Mouse (Mus musculus) stomach, embryonic 16.5 days (tissue): Measurements from ENCODE around the gene Ep400. TPM values are rescaled to one million over a fixed set of nuclear protein-coding genes. Genes with fewer than 3 reads are reported as not detected.
"Not testable (repeated sequence)": the region's sequence is repeated elsewhere in the genome, so short reads cannot be mapped to it uniquely, and the experiment has no call there.

Experiments used
- ATAC-seq: fragments of 200-750 bp; cut with Nextera tagmentation; 2 replicates; pipeline ENCODE4 v1.8.0; 2017; ENCODE audit warnings: moderate number of reproducible peaks, moderate TSS enrichment; ENCODE audit not compliant: insufficient read depth, low FRiP score
- H3K27ac ChIP-seq: fragments of 300-500 bp; sonication (generic); 2 replicates; pipeline ENCODE4 v1.5.1; 2014; ENCODE audit warnings: low read length
- H3K27me3 ChIP-seq: fragments of 300-500 bp; sonication (generic); 2 replicates; pipeline ENCODE4 v1.6.1; 2014; ENCODE audit warnings: low read length, control low read depth, mixed read lengths; ENCODE audit not compliant: control insufficient read depth, insufficient read depth
- H3K36me3 ChIP-seq: fragments of 300-500 bp; sonication (generic); 2 replicates; pipeline ENCODE4 v1.6.1; 2014; ENCODE audit warnings: low read length; ENCODE audit not compliant: control insufficient read depth, insufficient read depth
- H3K4me1 ChIP-seq: fragments of 300-500 bp; sonication (generic); 2 replicates; pipeline ENCODE4 v1.6.1; 2014; ENCODE audit warnings: low read length, control low read depth, mixed read lengths; ENCODE audit not compliant: control insufficient read depth, insufficient read depth
- H3K4me2 ChIP-seq: fragments of 300-500 bp; sonication (generic); 2 replicates; pipeline ENCODE4 v1.6.1; 2014; ENCODE audit warnings: low read depth, low read length, mixed read lengths
- H3K4me3 ChIP-seq: fragments of 300-500 bp; sonication (generic); replicated peaks from 2 replicates; pipeline ENCODE4 v1.5.1; 2014; ENCODE audit warnings: mild to moderate bottlenecking, low read length
- H3K9ac ChIP-seq: fragments of 300-500 bp; sonication (generic); 2 replicates; pipeline ENCODE4 v1.6.1; 2014; ENCODE audit warnings: low read length
- H3K9me3 ChIP-seq: fragments of 300-500 bp; sonication (generic); replicated peaks from 2 replicates; pipeline ENCODE4 v1.6.1; 2016; ENCODE audit warnings: low read length, control low read depth; ENCODE audit not compliant: control insufficient read depth
- WGBS: fragments of 180-500 bp; shearing (Covaris S2); extraction: QIAGEN DNeasy Blood & Tissue Kit; methylation state at CpG from one replicate; pipeline ENCODE4 v1.1.7; 2014; 5-methylcytosine and 5-hydroxymethylcytosine counted together
- polyA plus RNA-seq: library from polyadenylated mRNA; unstranded; fragments of >200 nt; fragmentation: Nextera tagmentation; extraction: Ambion mirVana; gene quantifications from 2 replicates; pipeline ENCODE4 v1.2.1, GENCODE M21; 2015

Ep400 gene
- polyA plus RNA-seq, 1 experiment from 2014 or later, result 42.4 TPM

DNA sequence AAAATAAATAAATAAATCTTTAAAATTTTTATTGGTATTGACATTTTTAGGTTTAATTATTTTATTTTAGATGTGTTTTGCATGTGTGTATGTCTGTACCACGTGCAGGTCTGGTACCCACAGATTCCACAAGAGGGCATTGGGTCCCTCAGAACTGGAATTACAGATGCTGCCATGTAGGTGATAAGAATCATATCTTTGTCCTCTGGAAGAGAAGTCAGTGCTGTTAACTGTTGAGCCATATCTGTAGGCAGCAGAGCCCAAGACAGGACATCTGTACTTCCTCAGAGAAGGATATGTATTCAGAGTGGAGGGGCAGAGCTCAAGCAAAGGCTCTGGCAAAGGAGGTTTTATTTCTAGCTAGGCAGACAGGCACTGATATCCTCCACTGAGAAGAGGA, 49.1 kb downstream of the Ep400 start:
- peaks cover 21% of the 10 kb centered on the region for H3K36me3 ChIP-seq
- not testable (repeated sequence) for ATAC-seq, H3K4me2 ChIP-seq, H3K27ac ChIP-seq, H3K4me3 ChIP-seq, H3K27me3 ChIP-seq, H3K4me1 ChIP-seq, H3K9ac ChIP-seq, H3K9me3 ChIP-seq
- 93% methylated on average over 1 of the region's 1 CpGs for WGBS

DNA sequence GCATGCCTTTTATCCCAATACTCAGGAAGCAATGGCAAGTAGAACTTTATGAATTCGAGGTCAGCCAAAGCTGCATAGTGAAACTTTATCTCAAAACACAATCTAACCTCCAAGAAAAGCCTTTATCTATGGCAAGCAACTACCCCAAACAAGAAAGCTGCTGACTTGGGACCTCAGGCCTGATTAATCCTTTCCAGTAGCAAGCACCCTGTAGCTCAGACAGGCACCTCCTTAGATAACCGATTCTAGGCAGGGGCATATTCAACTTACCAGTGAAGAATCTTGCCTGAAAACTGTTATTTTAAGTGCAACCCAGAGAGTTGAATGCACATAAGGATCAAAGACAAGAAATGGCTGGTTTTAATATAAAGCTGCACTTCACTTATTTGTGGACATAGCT, 59.1 kb downstream of the Ep400 start:
- H3K9ac ChIP-seq, result no peak overlapping the region
- 89% methylated on average over 2 of the region's 2 CpGs for WGBS
- no peak overlapping the region for H3K27ac ChIP-seq
- H3K4me2 ChIP-seq, result no peak overlapping the region
- H3K27me3 ChIP-seq, result no peaks in the 10 kb centered on the region
- H3K9me3 ChIP-seq, result no peaks in the 10 kb centered on the region
- 0 out of 2 replicates have a peak, but pooled peaks cover 17% of the 10 kb centered on the region for H3K36me3 ChIP-seq
- H3K4me1 ChIP-seq, result no peaks in the 10 kb centered on the region
- H3K4me3 ChIP-seq, result no peak overlapping the region
- ATAC-seq, result no peak

DNA sequence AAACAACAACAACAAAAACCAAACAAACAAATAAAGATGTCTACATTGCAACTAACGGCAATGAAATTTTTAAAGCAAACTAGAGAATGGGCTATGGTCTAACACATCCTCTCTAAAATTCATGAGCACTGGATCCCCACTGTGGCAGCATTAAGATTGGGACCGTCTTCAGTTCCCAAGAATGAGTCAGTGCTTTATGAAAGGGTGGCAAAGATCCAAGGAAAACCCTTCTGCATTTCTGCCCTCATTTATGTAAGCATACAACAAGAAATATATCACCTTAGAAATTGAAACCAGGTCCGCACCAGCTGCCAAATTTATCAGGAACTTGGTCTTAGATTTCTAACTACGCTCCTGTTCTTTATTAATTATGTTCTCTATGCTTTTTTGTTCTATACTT, 61.3 kb downstream of the Ep400 start:
- Histone ChIP-seq H3K4me3 (no peak overlapping the region), H3K4me1 (no peaks in the 10 kb centered on the region), H3K9me3 (no peaks in the 10 kb centered on the region), H3K36me3 (peaks cover 21% of the 10 kb centered on the region; the same call in 1 of the 2 replicates), H3K27ac (no peak overlapping the region), H3K4me2 (no peak overlapping the region), H3K9ac (no peak overlapping the region), H3K27me3 (no peaks in the 10 kb centered on the region)
- WGBS, result 91% methylated on average over 4 of the region's 4 CpGs
- no peak for ATAC-seq

DNA sequence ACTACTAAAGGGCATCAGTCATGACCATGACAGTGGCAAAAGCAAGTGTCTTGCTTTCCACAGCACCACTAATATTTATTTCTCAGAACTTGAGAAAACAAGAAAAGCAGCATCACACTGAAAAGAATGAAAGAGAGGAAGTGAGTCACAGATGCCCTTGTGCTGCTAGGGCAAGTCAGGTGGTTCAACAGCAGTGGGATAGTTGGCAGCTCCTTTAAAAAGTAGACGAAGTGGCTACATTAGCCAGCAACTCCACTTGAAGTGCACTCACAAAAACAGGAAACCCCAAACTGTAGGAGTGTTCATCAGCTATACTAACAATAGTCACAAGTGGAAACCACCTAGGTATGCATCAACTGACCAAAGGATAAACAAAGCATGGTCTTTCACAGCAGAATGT, 66.5 kb downstream of the Ep400 start:
- Histone ChIP-seq H3K9me3 (no peaks in the 10 kb centered on the region), H3K36me3 (peaks cover 28% of the 10 kb centered on the region), H3K4me1 (no peaks in the 10 kb centered on the region), H3K4me3 (no peak overlapping the region), H3K4me2 (no peak overlapping the region), H3K9ac (no peak overlapping the region), H3K27me3 (no peaks in the 10 kb centered on the region), H3K27ac (no peak overlapping the region)
- ATAC-seq, result no peak
- WGBS, result 70% methylated on average over 1 of the region's 1 CpGs

DNA sequence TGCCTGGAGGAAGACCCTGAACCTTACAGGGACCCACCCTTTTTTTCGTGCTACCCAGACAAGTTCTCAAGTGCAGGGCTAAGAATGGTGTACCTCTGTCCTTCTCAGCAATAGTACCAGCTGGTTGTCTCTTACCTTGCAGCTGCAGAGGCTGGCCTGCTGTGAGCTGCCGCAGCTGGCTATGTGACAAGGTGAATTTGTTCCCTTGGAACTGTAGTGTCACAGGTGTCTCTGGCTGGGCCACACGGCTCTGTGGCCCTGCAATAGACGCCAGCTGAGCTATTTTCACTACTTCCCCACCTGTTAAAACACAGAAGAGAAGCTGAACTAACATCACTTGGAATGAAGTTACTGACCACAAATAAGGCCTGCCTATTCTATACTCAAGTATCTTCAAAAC, 71.9 kb downstream of the Ep400 start:
- 90% methylated on average over 4 of the region's 4 CpGs for WGBS
- ATAC-seq, result no peak
- Histone ChIP-seq H3K27me3 (no peaks in the 10 kb centered on the region), H3K9ac (no peak overlapping the region), H3K36me3 (peaks cover 15% of the 10 kb centered on the region; the same call in 1 of the 2 replicates), H3K9me3 (no peaks in the 10 kb centered on the region), H3K4me2 (no peak overlapping the region), H3K4me1 (no peaks in the 10 kb centered on the region), H3K27ac (no peak overlapping the region), H3K4me3 (no peak overlapping the region)

DNA sequence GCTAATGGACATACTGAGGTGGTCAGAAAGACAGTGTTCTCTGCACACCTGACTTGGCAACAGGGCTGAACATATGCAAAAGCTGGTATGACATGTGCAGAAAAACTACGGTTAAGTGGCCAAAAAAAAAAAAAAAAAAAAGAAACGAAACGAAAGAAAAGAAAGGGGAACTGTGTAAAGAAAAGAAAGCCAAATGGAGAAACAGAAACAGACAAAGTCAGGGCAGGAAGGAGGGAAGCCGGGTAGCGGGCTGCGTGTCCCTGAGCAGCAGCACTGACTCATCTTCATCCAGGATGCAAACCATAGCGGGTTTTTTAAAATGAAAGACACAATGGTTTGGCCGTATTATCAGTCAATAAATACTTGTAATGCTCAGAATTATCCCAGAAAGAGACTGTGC, 88.5 kb downstream of the Ep400 start:
- Histone ChIP-seq H3K9ac (no peak overlapping the region), H3K4me2 (no peak overlapping the region), H3K27me3 (no peaks in the 10 kb centered on the region), H3K27ac (no peak overlapping the region), H3K4me3 (no peak overlapping the region), H3K9me3 (no peaks in the 10 kb centered on the region), H3K4me1 (no peaks in the 10 kb centered on the region), H3K36me3 (peaks cover 6% of the 10 kb centered on the region)
- no peak for ATAC-seq
- WGBS, result 90% methylated on average over 8 of the region's 8 CpGs

DNA sequence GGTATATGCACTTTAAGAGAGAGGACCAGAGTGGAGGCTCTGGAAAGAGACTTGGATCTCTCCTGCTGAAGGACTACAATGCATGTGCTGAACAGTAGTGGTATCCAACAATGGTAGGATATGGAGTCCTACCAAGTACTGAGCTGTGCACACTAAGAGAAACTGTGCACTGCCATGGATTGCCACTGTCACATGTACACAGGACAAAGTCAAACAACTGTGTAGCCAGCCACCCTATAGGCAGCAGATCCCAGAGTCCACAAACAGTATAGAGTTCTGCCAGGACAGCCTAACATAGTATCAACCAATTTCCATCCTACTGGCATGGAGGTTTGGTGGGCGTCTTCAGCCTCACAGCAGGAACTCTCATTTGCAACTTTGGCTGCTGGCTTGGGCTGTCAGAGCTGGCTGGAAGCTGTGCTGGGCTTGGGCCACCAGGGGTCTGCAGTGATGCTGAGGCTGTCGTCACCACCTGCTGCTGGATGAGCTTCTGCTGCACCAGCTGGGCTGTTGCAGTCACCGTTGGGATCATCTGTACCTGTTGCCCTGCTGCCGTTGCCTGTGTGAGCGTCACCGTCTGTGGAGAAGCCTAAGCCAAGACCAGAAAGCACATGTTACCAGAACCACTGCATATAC, 104.9 kb downstream of the Ep400 start:
- peaks cover 31% of the 10 kb centered on the region for H3K36me3 ChIP-seq
- H3K27me3 ChIP-seq, result no peaks in the 10 kb centered on the region
- no peak overlapping the region for H3K4me3 ChIP-seq
- no peak overlapping the region for H3K27ac ChIP-seq
- no peak overlapping the region for H3K9ac ChIP-seq
- 66% methylated on average over 6 of the region's 6 CpGs for WGBS
- H3K4me1 ChIP-seq, result no peaks in the 10 kb centered on the region
- no peak overlapping the region for H3K4me2 ChIP-seq
- no peaks in the 10 kb centered on the region for H3K9me3 ChIP-seq
- no peak for ATAC-seq

DNA sequence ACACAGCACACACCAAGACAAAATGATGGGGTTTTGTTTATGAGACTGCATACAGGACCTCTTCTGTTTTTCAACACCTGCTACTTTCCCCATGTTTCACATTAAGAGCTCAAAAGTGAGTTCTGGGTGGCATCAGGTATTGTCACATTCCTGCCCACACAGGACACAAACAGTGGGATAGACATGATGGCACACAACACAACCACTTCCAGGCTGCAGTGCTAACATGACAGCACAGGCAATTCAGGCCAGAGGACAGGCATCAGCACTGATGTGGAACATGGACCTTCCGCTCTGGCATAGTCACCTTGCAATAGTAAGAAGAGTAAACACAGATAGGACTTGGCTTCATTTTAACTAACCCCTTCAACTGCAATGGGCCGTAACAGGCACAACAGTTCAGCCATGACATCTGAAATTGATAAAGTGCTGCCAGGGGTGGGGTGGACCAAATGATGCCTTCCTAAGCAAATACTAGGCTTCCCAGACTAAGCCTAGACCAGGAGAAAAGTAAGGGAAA, 105.7 kb downstream of the Ep400 start:
- Histone ChIP-seq H3K4me1 (no peaks in the 10 kb centered on the region), H3K9me3 (no peaks in the 10 kb centered on the region), H3K27ac (no peak overlapping the region), H3K9ac (no peak overlapping the region), H3K27me3 (no peaks in the 10 kb centered on the region), H3K4me3 (no peak overlapping the region), H3K4me2 (no peak overlapping the region), H3K36me3 (peaks cover 31% of the 10 kb centered on the region)
- ATAC-seq, result no peak
- WGBS, result 78% methylated on average over 2 of the region's 2 CpGs

DNA sequence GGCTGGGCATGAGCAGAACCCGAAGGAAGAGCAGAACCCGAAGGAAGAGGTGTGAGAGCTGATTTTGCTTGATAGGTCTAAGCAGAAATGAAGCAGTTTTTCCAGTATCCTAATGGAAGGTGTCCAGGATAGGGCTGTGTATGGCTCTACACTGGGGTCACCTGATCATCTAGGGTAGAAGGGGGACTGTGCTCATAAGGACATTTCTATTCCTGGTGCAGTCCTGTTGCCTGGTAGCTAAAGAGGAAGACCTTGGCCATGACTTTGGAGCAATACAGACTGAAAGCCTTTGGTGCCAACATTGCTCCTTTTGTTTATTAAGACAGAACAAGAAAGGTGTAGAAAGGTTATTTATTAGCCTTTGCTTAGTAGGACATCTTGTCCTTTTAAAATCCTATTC, 106.5 kb downstream of the Ep400 start:
- no peaks in the 10 kb centered on the region for H3K27me3 ChIP-seq
- H3K27ac ChIP-seq, result no peak overlapping the region
- peaks cover 35% of the 10 kb centered on the region for H3K36me3 ChIP-seq
- H3K9ac ChIP-seq, result no peak overlapping the region
- no peaks in the 10 kb centered on the region for H3K4me1 ChIP-seq
- 94% methylated on average over 2 of the region's 2 CpGs for WGBS
- H3K9me3 ChIP-seq, result no peaks in the 10 kb centered on the region
- no peak for ATAC-seq
- H3K4me3 ChIP-seq, result no peak overlapping the region
- no peak overlapping the region for H3K4me2 ChIP-seq
